Mouse (Mus musculus): ENCODE measurements at regions not wholly inside any gene's neighbourhood (a gene's known extent, or its start where the extent isn't known, plus 50 kb on each side); places are given as distances from the start of the nearest gene placed in this dataset.

DNA sequence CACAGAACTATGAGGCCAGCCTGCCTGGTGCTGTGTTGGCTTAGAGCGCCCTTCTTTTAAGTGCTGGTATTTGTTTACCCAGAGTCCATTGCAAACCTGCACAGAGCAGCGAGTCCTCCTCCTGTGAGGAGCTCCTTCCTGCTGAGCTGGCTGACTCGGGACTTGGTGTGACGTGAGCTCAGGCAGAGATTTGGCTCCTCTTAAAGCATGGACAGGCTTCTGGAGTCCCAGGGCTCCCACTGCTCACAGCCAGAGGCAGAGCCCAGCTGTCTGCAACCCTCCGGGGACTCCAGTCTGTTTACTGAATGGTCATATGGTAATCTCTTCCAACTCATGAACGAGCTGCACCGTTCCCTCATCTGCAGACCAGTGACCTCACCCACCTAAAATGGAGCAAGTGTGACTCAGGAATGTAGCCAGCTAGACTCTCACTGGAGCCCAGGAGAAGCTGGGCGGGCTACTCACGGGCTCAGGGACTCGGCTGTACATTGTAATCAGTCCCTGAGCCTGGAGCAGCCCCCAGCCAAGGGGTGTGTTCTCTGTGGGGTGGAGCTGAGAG, 715.6 kb upstream of the Car8 start:
- DNase-seq (ENCODE audit: low spot score) = no peak

DNA sequence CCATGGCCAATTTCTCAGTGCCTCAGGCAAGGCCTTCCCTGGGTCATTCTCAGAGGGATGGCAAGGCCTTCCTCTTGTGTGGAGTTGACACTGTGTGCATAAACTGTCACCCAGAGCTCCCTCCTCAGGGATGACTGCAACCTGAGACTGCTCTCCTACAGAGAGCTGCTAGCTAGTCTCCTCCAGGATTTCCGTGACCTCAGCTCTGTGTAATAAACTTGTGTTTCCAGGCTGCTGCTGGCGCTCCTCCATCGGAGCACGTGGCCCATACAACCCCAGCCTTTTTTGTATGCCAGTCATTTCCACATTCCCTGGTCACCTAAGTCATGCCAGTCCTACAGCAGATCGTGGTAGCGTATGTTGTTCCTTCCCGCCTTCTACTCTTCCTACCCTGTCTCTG, 714.3 kb upstream of the Car8 start:
- no peak for DNase-seq (ENCODE audit: low spot score)

DNA sequence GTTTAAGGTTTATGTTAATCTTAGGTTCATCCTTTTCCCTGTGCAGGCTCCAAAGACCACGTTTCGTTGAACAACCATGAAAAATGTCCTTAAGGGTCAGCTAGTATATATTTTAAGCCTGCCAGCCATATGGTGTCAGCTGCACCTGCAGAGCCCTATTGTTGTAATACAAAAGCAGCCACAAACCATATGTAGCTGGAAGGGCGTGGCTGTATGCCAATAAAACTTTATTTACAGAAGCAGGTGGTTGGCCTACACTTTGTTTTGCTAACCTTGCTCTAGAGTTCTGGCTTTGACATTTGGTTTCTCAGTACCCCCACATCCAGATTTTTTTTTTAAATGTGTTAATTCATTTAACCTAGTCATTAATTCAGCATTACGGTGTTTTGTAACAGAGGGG, 711.1 kb upstream of the Car8 start:
- DNase-seq (ENCODE audit: low spot score) = no peak

DNA sequence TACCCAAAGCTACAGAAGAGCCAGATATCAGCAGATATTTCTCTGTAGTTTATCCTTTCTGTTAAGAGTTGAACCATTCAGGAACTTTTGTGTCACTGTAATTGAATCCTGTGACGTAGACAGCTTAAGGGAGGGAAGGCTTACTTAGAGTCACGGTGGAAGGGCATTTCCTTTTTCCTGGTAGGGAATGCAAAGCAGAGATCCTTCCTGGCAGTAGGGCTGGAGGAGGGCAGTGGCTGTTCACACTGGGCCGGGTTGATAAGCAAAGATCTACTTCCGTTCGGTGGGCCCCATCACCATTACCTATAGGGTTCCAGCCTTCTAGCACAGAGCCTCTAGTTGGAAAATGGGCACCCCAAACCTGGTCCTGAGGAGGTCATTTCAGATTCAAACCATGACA, 710.7 kb upstream of the Car8 start:
- DNase-seq (ENCODE audit: low spot score) = no peak

DNA sequence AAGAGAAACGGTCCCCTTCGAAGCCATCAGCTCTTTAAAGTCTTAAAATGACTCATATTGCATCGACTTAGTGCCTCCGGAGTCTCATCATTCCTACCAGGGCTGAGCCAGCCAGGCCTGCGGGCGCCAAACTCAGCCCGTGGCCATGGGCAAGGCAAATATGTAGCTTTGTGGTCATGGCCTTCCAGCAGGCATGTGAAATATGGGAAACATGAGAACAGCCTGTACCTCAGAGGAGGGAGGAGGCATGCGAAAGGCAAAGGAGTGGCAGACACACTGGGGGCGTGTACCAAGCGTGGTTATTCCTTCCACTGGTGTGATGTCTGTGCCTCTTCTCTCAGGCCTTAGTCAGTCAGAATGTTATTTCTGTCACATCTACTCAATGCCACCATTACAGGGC, 706.3 kb upstream of the Car8 start:
- DNase-seq (ENCODE audit: low spot score) = no peak

DNA sequence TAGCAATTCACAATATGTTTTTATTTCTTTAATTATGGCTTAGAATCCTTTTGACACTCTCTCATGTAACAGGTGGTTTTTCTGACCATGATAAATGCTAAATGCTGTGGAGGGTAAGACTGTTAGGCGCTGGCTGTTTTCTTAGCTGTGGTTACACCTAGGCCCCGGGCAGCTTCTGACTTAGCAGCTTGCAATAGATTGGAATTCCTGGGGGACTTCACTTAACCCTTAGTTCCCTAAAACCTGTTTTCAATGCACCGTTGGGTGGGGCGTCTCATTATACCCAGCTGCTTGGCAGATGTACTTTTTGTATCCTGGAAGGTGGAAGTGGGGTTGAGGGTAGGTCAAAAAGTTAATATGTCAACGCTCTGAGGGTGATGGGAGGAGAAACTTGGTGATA, 704.2 kb upstream of the Car8 start:
- DNase-seq (ENCODE audit: low spot score) = no peak

DNA sequence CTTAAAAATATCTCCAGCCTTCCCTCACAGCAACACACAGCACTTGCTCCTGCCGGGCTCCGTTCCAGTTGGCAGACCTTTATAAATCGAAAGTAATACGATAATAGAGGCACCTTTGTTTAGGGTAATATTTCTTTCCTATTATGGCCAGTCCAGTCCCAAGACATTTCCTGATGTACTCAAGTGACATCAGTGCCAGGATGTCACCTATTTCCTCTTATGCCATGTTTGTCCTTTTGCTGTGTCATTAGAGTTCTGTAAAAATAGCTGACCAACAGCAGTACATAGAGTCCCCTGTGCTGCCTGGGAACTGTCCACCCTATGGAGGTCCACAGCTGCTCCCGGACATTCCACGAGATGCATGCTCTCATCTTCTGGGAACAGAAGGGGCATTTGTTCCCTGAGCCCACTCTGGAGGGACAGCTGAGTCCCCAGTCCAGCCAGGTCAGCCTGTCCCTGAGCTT, 700.1 kb upstream of the Car8 start:
- DNase-seq (ENCODE audit: low spot score) = no peak

DNA sequence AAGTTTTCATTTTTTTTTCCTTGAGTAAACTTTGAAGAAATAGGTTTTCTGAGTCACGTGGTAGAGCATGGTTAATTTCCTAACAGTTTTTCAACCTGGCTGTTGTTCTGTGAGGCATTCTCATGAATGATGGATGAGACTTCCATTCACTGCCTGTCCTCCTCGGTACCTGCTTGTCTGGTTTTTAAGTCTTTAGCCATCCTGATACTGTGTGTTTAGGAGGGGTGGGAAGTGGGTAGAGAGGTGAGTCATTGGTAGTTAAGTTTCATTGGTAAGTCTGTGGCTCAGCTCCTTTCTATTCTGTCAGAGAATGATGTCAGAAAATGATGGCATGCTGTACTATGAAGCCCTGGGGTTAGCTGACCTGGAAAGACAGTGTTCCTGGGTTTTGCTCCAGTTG, 697.1 kb upstream of the Car8 start:
- DNase-seq (ENCODE audit: low spot score) = no peak

DNA sequence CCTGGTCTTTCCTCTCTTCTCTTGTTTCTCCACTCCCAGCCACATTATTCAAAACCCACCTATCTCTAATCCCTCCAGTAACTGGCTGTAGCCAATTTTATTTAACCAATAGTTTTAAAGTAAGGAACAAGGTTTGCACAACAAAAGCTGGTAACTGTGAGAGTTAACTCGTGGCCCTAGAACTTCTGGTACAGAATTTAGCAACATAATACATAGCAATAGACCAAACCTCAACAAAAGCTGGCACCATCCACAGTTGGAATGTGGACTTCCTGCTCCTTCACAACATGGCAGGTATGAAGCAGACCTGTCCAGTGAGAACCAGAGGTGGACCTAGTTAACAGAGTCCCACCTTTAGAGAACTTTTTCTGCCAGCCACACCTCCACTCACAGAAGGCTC, 695.7 kb upstream of the Car8 start:
- no peak for DNase-seq (ENCODE audit: low spot score)

DNA sequence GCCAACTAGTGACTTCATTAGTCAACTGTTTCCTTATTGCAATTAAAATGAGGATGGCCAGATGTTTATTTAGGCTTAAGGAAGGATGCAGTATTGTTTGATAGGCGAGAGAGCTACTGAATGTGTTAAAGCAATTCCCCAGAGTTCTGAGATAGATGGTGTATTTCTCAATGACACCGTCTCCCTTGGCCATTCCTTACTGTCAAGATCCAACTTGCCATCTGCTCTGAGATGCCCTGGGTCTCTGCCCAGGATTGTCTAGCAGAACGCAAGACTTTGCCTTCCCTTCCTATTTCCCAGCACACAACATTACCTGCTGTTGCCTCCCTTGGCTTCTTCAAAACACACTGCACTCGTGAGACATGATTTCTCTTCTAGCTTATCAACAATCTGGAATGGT, 690.5 kb upstream of the Car8 start:
- no peak for DNase-seq (ENCODE audit: low spot score)

DNA sequence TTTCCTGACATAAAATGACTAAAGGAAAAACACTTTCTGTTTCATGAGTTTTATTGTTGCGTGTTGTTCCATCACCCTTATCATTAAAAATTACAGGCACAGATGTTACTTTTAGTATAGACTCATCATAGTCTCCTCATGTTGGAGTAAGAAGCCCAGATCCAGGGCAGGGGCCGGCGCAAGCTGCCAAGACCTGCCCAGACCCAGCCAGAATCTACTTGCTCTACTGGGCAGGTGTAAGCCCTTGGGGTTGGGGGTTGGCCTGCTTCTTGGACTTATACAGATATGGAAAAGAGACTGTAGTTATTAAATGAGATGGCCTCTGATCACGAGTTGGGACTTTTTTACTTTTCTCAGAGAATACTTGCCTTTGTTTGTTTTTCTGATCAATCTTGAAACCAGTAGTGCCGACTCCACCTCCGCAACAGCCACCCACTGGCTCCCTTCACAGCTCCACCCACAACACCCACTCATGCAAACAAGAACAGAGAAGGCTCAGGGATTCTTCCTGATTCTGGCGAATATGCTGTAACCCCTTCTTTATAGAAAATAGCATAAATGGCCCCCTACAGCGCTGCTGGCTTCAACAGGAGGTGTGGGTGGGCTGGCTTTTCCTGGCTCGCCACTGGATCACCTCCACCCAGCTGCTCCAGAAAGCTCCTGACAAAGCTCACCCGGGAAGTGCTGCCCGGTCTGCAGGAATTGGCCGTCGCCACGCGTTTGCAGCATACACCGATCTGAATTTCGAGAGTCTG, 689.9 kb upstream of the Car8 start:
- no peak for DNase-seq (ENCODE audit: low spot score)

DNA sequence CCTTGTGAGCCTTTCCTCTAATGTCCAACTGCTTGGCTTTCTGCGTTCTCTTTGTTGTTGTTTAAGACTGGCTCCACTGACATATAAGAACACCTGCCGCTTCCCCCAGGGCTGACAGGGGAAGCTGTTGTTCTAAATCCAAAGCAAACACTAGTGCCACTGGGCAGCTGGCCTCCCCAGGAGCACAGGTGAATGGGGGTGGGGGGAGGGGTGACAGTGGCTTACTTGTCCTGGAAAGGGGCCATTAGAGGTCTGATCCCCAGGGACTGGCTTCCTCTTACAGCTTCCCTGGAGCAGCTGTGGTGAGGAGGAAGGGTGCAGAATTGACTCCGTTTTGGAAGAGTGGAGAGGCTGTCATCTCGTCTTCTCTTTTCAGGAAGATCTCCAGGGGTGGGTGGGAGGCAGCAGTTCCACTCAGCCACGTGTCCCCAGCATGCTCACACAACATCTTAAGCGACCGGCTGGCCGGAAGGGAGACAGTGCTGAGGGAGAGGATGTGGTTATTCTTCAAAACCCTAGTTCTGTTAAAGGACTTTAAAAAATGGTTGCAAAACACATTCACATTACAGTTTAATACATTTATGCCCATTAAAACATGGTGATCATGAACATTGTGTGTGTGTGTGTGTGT, 688.5 kb upstream of the Car8 start:
- no peak for DNase-seq (ENCODE audit: low spot score)

DNA sequence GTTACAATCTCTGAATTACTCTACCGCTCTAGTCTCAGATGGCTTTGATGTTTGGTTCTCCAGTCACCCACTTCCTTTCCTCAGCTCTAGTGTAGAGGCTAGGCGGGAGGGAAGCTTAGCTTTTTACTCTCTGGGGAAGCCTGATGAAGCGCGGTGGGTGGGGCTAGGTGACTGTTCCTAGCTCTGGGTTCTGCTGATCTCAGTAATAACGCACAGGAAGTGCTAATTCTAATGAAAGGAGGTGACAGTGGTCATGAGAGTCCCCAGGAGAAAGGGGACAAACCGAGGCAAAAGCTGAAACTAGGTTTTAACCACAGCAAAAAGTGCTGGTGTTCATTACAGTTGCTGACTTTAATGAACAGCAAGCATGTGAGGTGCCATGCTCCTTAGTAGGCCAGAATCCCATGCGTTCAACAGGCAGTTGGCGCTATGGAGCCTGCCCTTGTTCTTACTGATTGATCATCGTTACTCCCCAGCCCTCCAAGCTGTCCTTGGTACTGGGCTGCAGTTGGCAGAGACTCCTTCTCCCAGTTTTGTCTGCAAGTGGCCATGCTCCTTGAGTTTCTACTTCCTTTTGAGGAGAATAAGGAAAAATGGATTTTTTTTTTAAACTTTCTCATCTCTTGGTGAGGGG, 687.9 kb upstream of the Car8 start:
- DNase-seq (ENCODE audit: low spot score) = no peak

DNA sequence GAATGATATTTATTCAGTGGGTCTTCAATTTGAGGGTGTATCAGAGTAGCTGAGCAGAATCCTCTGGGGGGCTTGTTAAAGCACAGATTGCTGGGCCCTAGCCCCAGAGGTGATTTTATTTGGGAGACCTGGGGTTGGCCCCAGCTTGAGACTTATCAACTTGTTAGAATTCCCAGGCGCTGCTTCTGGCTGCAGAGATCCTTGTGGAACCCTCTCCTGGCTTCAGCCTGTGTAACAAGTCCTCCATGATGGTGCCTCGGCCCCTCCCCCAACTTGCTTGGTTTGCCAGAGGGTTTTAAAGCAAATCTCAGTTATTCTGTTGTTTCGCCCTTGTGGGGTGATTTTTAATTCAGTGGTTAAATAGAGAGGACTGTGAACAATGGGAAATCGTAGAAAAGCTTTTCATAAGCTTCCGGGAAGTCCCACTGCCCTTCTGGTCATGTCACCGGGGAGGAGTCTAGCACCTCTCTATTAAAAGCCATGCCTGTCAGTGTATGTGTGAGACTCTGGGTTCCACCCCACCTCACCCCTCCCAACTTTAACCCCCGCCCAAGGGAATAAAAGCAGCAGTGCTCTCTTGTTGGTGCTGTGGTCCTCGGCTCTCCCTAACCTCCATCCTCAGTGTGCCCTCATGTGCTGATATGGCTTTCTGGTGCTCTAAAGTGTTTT, 684.0 kb upstream of the Car8 start:
- no peak for DNase-seq (ENCODE audit: low spot score)

DNA sequence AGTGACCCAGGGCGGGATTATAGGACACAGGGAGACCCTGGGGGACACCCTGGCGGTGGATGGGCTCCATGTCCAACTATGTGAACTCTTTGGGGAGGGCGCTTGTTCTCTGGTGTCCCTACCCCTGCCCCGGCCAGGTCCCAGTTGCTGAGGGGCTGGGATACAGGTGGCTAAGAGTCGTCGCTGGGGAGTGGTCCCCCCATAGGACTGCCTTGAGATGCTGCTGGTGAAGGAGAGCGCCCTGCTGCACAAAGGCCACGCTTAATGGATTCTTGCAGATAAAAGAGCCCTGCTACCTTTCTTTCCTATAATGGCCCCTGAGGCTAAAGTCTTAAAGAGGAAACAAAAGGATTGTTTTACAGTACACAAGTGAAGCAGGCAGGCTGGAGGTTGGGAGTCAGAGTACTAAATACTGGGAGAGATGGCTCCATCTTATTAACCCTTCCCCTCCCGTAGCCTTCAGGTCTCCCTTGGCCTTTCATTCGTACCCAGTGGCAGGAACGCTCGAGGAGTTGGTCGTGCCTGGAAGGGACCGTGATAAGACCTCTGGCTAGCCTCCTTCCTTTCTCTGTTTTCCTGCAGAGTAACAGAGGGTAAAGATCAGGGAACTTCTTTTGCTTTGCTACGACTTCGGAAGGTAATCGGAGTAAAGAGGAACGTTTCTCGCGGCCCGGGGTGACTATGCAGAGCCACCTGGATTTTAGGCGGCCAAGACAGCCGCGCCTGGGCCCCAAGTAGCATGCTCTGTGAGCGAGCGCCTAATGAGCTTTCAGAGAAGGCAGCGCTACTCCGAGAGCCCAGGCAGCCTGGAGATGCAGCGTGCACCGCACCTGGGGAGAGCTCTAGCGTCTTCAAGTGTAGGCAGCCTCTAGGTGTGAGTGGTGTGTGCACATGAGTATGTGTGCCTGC, 682.9 kb upstream of the Car8 start:
- DNase-seq (ENCODE audit: low spot score) = no peak

DNA sequence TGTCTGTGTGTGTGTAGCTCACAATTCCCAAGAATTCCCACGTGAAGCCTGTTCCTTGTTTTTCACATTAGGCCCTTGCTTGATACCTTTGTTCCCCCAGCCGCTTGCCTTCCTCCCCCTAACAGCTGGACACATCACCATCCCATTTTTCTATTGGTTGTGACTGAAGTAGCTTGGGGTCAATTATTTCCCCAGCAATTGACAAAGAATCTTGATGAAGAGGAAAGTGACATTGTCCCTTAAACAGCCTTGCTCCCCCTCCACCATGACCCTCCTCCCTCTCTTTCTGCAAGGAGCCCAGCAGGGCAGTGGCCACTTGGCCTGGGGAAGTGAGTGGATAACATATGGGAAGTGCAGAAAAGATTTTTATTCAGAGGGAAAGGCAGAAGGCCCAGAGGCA, 681.5 kb upstream of the Car8 start:
- no peak for DNase-seq (ENCODE audit: low spot score)

DNA sequence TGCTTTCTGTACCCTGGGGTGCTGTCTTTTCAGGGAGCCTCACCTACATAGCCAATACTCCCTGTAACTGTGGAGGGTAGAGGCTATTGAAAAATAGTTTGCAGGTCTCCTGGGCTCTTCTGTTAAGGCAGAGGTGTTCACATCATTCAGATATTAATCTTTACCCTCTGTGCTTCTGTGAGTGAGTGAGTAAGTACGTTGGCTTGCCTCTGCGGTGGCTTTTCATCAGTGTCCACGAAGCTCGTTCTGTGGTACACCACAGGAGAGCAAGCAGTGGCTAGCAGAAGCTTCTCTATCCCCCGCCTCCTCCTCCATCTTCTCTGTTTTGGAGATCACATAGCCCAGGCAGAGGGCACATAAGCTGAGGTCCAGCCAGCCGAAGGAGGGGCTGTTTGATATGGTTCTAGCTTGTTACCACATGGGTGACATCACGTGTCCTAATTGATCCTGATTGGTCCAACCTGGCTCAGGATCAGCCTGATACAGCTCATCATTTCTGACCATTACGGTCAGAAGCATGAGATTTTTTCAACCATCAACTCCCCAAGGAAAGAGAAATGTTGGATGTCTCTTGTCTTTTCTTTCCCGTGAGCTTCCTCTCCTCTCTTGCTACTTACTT, 680.6 kb upstream of the Car8 start:
- DNase-seq (ENCODE audit: low spot score) = no peak

Data from left cerebral cortex, adult 11 months (tissue).